Mouse (Mus musculus) thymus, postnatal 0 days (tissue): Measurements from ENCODE around the gene Cacna2d3. TPM values are rescaled to one million over a fixed set of nuclear protein-coding genes. Genes with fewer than 3 reads are reported as not detected.

Source experiments
- DNase-seq: peaks from one replicate; pipeline ENCODE4 v3.0.0-alpha.2; 2015; ENCODE audit warnings: low spot score
- polyA plus RNA-seq: library from polyadenylated mRNA; unstranded; fragments of >200 nt; fragmentation: Nextera tagmentation; extraction: Ambion mirVana; gene quantifications from 2 replicates; pipeline ENCODE4 v1.2.1, GENCODE M21; 2015

Gene Cacna2d3
- polyA plus RNA-seq, 1 experiment from 2014 or later = 0.16 TPM

- no peak for DNase-seq
These were observed 641.4 kb downstream of the Cacna2d3 start for GRCm38 (mm10) chr14:29080228-29080627.

GRCm38 (mm10) chr14:29077418-29077817 lies 644.2 kb downstream of the Cacna2d3 start:
- DNase-seq = no peak

GRCm38 (mm10) chr14:29073747-29074146 lies 647.9 kb downstream of the Cacna2d3 start:
- DNase-seq = no peak

- no peak for DNase-seq
These were observed 659.0 kb downstream of the Cacna2d3 start for GRCm38 (mm10) chr14:29062676-29063075.

GRCm38 (mm10) chr14:29061491-29061890 lies 660.2 kb downstream of the Cacna2d3 start:
- no peak for DNase-seq

- DNase-seq = no peak
These were observed 661.0 kb downstream of the Cacna2d3 start for GRCm38 (mm10) chr14:29060679-29061078.

- DNase-seq = no peak
These were observed 669.5 kb downstream of the Cacna2d3 start for GRCm38 (mm10) chr14:29051951-29052835.

- no peak for DNase-seq
These were observed 679.3 kb downstream of the Cacna2d3 start for GRCm38 (mm10) chr14:29042355-29042754.

GRCm38 (mm10) chr14:29041498-29041897 lies 680.2 kb downstream of the Cacna2d3 start:
- no peak for DNase-seq

- DNase-seq = no peak
These were observed 680.9 kb downstream of the Cacna2d3 start for GRCm38 (mm10) chr14:29040606-29041364.

GRCm38 (mm10) chr14:29038246-29038645 lies 683.4 kb downstream of the Cacna2d3 start:
- no peak for DNase-seq

- DNase-seq = no peak
These were observed 689.7 kb downstream of the Cacna2d3 start for GRCm38 (mm10) chr14:29031858-29032395.

- no peak for DNase-seq
These were observed 691.1 kb downstream of the Cacna2d3 start for GRCm38 (mm10) chr14:29030519-29030918.

GRCm38 (mm10) chr14:29029896-29030420 lies 691.7 kb downstream of the Cacna2d3 start:
- no peak for DNase-seq

GRCm38 (mm10) chr14:29029107-29029469 lies 692.6 kb downstream of the Cacna2d3 start:
- no peak for DNase-seq

- no peak for DNase-seq
These were observed 693.1 kb downstream of the Cacna2d3 start for GRCm38 (mm10) chr14:29028391-29029106.

- DNase-seq = no peak
These were observed 694.4 kb downstream of the Cacna2d3 start for GRCm38 (mm10) chr14:29027276-29027675.

GRCm38 (mm10) chr14:29025335-29025734 lies 696.3 kb downstream of the Cacna2d3 start:
- DNase-seq = no peak

GRCm38 (mm10) chr14:29023246-29023645 lies 698.4 kb downstream of the Cacna2d3 start:
- DNase-seq = no peak

- DNase-seq = no peak
These were observed 700.4 kb downstream of the Cacna2d3 start for GRCm38 (mm10) chr14:29021295-29021694.

GRCm38 (mm10) chr14:29018316-29019000 lies 703.2 kb downstream of the Cacna2d3 start:
- DNase-seq = no peak
